Mouse (Mus musculus) lung, postnatal 25 days (tissue): ENCODE measurements around the gene Pih1d3.
A peak's percentile ranks its signal among the peaks of the same experiment; 100 is the strongest.

Experiments used
- DNase-seq: peaks from one replicate; pipeline ENCODE4 v3.0.0; 2022; ENCODE audit warnings: low spot score

The Pih1d3 gene

GRCm38 (mm10) chr1:31222564-31222963 lies at the start of gene Pih1d3, which contains the start of gene 4931428L18Rik:
Gene Pih1d3, plus strand, starts transcription at chr1:31222838.
Gene 4931428L18Rik, minus strand, starts transcription at chr1:31222684.
- no peak for DNase-seq

GRCm38 (mm10) chr1:31175401-31175800 lies 47.2 kb upstream of the Pih1d3 start:
- no peak for DNase-seq

GRCm38 (mm10) chr1:31176101-31176500 lies 46.5 kb upstream of the Pih1d3 start, which contains the start of gene Lgsn:
Gene Lgsn, plus strand, starts transcription at chr1:31176401.
- DNase-seq = no peak

GRCm38 (mm10) chr1:31178264-31178663 lies 44.4 kb upstream of the Pih1d3 start:
- DNase-seq = no peak

DNA sequence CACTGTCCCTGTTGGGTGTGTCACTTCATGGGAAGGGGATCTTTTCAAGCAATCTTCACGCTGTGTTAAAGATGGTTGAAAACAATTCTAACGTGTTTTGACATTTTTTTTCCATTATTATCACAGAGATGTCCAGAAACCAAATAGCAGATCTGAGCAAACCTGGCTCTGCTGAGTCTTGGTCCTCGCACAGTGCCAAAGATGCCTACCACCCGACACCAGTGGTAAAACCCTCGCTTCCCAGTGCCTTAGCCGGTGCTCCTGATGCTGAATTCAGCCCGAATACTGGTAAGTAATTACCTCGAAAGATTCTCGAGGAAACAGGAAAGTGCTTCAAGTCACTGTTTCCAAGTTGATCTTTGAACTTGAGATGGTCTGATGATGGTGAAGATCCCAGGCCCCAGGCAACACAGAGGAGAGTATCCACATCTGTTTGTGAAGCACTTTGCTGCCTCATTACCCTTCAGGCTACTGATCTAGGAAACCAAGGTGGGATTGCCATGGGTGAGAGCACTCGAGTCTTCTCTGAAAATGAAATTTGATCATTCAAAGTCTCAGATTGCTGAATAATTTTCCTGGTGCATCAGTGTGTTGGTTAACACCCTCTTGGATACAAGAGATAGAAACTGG lies 32.3 kb upstream of the Pih1d3 start:
- DNase-seq = no peak

DNA sequence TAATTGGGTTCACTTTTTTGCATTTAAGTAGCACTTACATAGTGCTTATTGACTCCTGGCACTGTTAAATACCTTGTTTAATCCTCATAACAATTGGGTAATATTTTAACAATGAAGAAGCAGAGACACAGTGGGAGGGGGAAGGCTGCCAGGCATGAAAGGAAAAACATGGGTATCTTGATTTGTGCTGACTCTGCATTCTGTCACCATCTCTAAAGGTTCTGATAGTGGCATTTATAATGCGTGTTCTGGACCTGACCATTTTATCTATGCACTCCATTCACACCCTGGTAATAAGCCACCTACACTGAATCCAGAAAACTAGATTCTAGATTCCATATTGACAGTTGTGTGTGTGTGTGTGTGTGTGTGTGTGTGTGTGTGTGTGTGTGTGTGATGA lies 27.0 kb upstream of the Pih1d3 start:
- no peak for DNase-seq

GRCm38 (mm10) chr1:31196959-31197358 lies 25.7 kb upstream of the Pih1d3 start:
- DNase-seq = no peak

GRCm38 (mm10) chr1:31203771-31204170 lies 18.9 kb upstream of the Pih1d3 start:
- DNase-seq = no peak

DNA sequence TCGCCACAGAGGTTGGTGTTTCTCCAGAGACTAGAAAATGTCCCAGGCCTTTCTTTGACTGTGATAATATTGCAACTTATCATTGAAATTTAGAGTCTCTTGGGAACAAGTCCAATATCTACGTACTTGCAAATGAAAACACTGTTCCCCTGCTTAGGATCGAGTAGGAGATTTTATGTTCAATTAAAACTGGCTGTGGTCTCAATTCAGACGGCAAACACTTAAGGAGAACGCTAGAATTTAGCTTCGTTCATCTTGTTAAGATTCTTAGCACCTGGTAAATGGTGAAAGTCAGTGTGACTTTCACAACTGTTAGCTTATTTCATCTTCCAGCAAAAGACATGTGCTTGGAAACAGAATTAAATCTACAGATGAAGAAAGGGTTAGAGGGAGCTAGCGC lies 17.3 kb upstream of the Pih1d3 start:
- DNase-seq = no peak

DNA sequence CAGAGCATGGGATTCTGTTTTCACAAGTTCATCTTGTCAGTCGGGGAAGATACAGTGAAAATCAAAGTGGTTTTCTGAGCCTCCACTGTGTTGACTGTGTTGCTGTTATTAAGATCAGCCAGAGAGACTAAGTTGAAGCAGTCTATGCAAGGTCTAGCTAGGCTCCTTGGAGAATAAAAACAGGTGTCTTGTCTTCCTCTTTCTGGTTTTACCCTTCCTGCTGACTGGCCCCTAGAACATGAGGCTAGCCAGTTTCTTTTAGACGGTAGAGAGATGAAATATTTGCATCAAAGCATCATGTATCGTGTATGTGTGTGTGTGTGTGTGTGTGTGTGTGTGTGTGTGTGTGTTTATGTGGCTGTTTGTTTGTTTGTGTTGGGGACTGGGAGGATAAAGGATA lies 16.9 kb upstream of the Pih1d3 start:
- DNase-seq = no peak

GRCm38 (mm10) chr1:31210144-31210543 lies 12.5 kb upstream of the Pih1d3 start:
- DNase-seq = peak; percentile 24

DNA sequence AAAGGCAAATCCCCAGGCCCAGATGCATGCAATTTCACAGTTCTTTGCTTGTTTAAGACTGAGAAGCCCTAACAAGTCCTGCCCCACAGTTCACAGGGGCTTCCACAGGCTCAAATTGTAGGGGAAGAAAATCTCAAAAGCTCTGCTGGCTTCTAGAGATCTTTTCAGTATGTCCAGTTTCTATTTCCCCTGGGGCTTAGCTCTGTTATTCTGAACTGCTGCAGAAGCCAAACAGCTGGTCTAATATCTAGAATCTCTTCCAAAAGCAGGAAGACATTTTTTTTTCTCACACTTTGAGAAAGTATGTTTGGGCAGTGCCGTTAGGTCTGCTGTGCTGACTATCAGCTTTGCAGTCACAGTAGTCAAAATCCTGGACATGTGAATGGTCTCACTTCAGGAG lies 7.8 kb upstream of the Pih1d3 start:
- no peak for DNase-seq

DNA sequence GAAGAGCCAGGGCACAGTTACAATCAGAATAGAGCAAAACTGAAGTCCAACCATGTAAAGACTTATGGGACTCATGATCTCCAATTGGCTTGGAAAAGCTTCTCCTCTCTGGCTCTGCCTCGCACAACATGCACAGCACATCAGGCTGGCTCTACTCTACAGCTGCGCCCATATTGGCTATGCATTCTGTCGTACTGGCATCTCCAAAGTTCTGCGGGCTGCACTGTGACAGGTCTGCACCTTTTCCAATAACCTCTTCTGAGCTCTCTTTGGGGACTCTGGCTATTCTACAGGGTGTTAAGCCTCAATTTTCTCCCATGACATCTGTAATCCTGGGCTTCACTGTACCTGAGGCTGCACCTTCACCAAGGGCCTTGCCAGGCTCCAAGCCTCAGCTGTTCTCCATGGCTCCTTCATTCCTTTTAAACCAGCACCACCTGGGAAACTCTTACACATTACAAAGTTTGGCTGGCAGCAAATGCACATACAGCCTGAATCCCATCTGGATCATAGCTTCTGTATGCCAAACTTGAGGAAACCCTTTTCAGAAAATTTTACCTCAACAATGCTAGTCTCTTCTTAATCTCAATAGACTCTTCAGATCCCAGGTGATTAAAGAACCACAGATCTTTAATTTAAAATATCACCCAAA lies 1.9 kb upstream of the Pih1d3 start:
- DNase-seq = no peak

DNA sequence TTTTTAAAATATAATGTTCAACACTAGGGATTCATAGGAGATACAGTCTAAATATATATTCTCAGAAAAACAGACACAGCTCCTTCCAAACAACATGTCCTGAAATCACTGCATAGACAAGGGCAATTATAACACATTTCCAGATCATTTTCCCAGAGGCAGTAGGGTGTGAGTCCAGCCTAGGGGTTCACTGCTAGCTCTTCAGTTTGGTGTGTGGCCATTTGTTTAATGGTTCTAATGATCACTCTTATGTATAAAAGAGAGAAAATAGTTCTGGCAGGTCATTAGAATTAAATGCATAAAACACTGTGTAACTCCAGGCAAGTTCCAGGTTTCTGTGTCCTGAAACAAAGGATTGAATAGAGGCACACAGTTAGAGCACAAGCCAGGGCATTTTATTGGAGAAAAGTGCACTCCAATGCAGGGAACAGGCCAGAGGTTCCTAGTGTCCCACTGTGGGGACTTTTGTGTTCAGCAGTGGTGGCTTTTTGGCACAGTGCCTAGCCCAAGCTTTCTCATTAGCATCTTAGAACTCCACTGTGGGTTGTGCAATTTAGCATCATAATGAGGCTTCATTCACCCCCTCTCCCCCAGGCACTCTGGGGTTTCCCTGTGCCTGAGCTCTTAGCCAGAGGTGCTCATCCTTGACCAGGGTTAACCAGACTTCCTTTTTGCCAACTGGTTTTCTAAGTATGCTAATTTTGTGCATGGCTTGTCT lies 10.8 kb downstream of the Pih1d3 start:
- no peak for DNase-seq

GRCm38 (mm10) chr1:31260218-31260923 lies 37.7 kb downstream of the Pih1d3 start:
- no peak for DNase-seq
